In genomic region chr8:3515771-3516417, GRCm38 (mm10) we compare ENCODE assay signal across 8 mouse cellular contexts. TPM values are rescaled to one million over a fixed set of nuclear protein-coding genes. Genes with fewer than 3 reads are reported as not detected.
A peak's percentile ranks its signal among the peaks of the same experiment; 100 is the strongest.
DNase-seq lines count a peak whose midpoint lies in the region; ATAC-seq and TF ChIP-seq lines count a peak whose summit lies in the region.

No protein-coding gene starts in this region.

- peaks cover 0 to 3% of the 10 kb centered on the region in 2 experiments; a peak in 1 of 4 replicates for H3K4me1 ChIP-seq in MEL (ENCODE audit: control insufficient read depth in 1 of 2, insufficient read depth in 2 of 2, low read length in 2 of 2)
- peaks cover 18% of the 10 kb centered on the region for H3K4me1 ChIP-seq in kidney, embryonic 15.5 days
- H3K4me1 ChIP-seq in midbrain, embryonic 15.5 days, result peaks cover 16% of the 10 kb centered on the region

- TF ChIP-seq CTCF in MEL (IDR thresholded peaks at IDR 0.05 in 2 of 3, conservative IDR thresholded peaks at IDR 0.05 in 1 of 3; ENCODE audit: control insufficient read depth in 1 of 3, insufficient read depth in 1 of 3, low read depth in 2 of 3, low read length in 3 of 3, poor library complexity in 1 of 3, severe bottlenecking in 1 of 3), result no peak

- H3K9me3 ChIP-seq in MEL (replicated peaks; ENCODE audit: insufficient read depth, low read length), result no peaks in the 10 kb centered on the region
- no peaks in the 10 kb centered on the region for H3K9me3 ChIP-seq in kidney, embryonic 15.5 days (replicated peaks)
- H3K9me3 ChIP-seq in midbrain, embryonic 15.5 days, result no peaks in the 10 kb centered on the region

- peak overlapping the region; percentile 97 for H3K4me2 ChIP-seq in kidney, embryonic 15.5 days
- H3K4me2 ChIP-seq in midbrain, embryonic 15.5 days, result peak overlapping the region; percentile 92

- peak; percentile 34 for ATAC-seq in kidney, embryonic 15.5 days (replicated peaks; ENCODE audit: low FRiP score)
- ATAC-seq in midbrain, embryonic 15.5 days (replicated peaks), result peak; percentile 31

- peak overlapping the region; percentile 63 for H3K9ac ChIP-seq in MEL (ENCODE audit: control insufficient read depth, low read depth, low read length, poor library complexity, severe bottlenecking)
- H3K9ac ChIP-seq in kidney, embryonic 15.5 days, result peak overlapping the region; percentile 56
- peak overlapping the region; percentile 72 for H3K9ac ChIP-seq in midbrain, embryonic 15.5 days

- WGBS in kidney, embryonic 15.5 days, result 0% methylated on average over 25 of the region's 25 CpGs
- WGBS in midbrain, embryonic 15.5 days, result 2% methylated on average over 25 of the region's 25 CpGs

- peak; percentile 55 for DNase-seq in 3134 (ENCODE audit: extremely low read depth, insufficient read length, low spot score)
- DNase-seq in MEL (ENCODE audit: low read depth, low spot score), result peak; percentile 74
- DNase-seq in embryo, embryonic 10.5 days (ENCODE audit: low spot score), result peak; percentile 67
- peak; percentile 48 to 54 for DNase-seq in heart, adult 9 months (ENCODE audit: low spot score in 2 of 2)
- DNase-seq in liver, result peak; percentile 38
- DNase-seq in natural killer cell, adult 2 months (ENCODE audit: low spot score in 2 of 2), result no peak

- H3K27ac ChIP-seq in MEL (ENCODE audit: control insufficient read depth, low read depth, low read length), result peak overlapping the region; percentile 23
- peak overlapping the region; percentile 87 for H3K27ac ChIP-seq in kidney, embryonic 15.5 days
- H3K27ac ChIP-seq in midbrain, embryonic 15.5 days, result peak overlapping the region; percentile 82

- no peak for TF ChIP-seq RAD21 in MEL (IDR thresholded peaks at IDR 0.05; ENCODE audit: low read depth, low read length)

- peaks cover 0 to 4% of the 10 kb centered on the region in 2 experiments; a peak in 2 of 4 replicates for H3K36me3 ChIP-seq in MEL (ENCODE audit: control insufficient read depth in 1 of 2, insufficient read depth in 2 of 2, low read length in 2 of 2)
- H3K36me3 ChIP-seq in kidney, embryonic 15.5 days, result peaks cover 42% of the 10 kb centered on the region
- H3K36me3 ChIP-seq in midbrain, embryonic 15.5 days (replicated peaks), result peaks cover 4% of the 10 kb centered on the region; the same call in 1 of the 2 replicates

- H3K4me3 ChIP-seq in MEL (ENCODE audit: control insufficient read depth in 1 of 2, insufficient read depth in 1 of 2, low read depth in 2 of 2, low read length in 2 of 2), result peak overlapping the region; percentile 64 to 68
- peak overlapping the region; percentile 76 for H3K4me3 ChIP-seq in kidney, embryonic 15.5 days (replicated peaks)
- peak overlapping the region; percentile 68 for H3K4me3 ChIP-seq in midbrain, embryonic 15.5 days

- TF ChIP-seq EP300 in MEL (IDR thresholded peaks at IDR 0.05; ENCODE audit: low read depth in 1 of 2, low read length in 2 of 2), result no peak

- no peaks in the 10 kb centered on the region for H3K79me2 ChIP-seq in MEL (ENCODE audit: control insufficient read depth, insufficient read depth, low read length, poor library complexity)

- H3K27me3 ChIP-seq in MEL (ENCODE audit: control insufficient read depth in 1 of 2, insufficient read depth in 2 of 2, low read length in 2 of 2), result no peaks in the 10 kb centered on the region
- H3K27me3 ChIP-seq in kidney, embryonic 15.5 days, result no peaks in the 10 kb centered on the region
- H3K27me3 ChIP-seq in midbrain, embryonic 15.5 days (replicated peaks), result no peaks in the 10 kb centered on the region

- 0 out of 4 replicates have a peak, but pooled peaks of 1 of the 2 experiments have one; percentile 39 for TF ChIP-seq POLR2A in MEL (IDR thresholded peaks at IDR 0.05; ENCODE audit: control insufficient read depth in 1 of 2, insufficient read depth in 1 of 2, low read depth in 1 of 2, low read length in 2 of 2, poor library complexity in 1 of 2)

TF ChIP-seq in MEL, 35 proteins besides CTCF, POLR2A, EP300 and RAD21:
- 0 out of 2 replicates have a peak, but pooled peaks have one; percentile 57 for TF ChIP-seq ZMIZ1 (IDR thresholded peaks at IDR 0.05; ENCODE audit: low read depth, low read length)
- 0 out of 2 replicates have a peak, but pooled peaks have one; percentile 14 for TF ChIP-seq CHD1 (IDR thresholded peaks at IDR 0.05; ENCODE audit: low read depth, low read length)
- TF ChIP-seq NRF1 (IDR thresholded peaks at IDR 0.05; ENCODE audit: insufficient read depth, low read depth, low read length, poor library complexity, severe bottlenecking), result no peak
- no peak for TF ChIP-seq TBP (IDR thresholded peaks at IDR 0.05; ENCODE audit: low read depth, low read length)
- no peak for TF ChIP-seq GATA1 (IDR thresholded peaks at IDR 0.05; ENCODE audit: low read depth, low read length)
- no peak for TF ChIP-seq SIN3A (IDR thresholded peaks at IDR 0.05; ENCODE audit: low read length)
- no peak for TF ChIP-seq TCF12 (IDR thresholded peaks at IDR 0.05; ENCODE audit: low read depth, low read length)
- no peak for TF ChIP-seq MYB (IDR thresholded peaks at IDR 0.05; ENCODE audit: low read depth, low read length)
- TF ChIP-seq JUND (IDR thresholded peaks at IDR 0.05; ENCODE audit: low read depth, low read length), result no peak
- TF ChIP-seq MXI1 (IDR thresholded peaks at IDR 0.05; ENCODE audit: low read depth, low read length), result peak; percentile 11; the same call in 1 of the 2 replicates
- TF ChIP-seq MAFK (IDR thresholded peaks at IDR 0.05; ENCODE audit: borderline replicate concordance, low read depth, low read length), result no peak
- TF ChIP-seq MAX (IDR thresholded peaks at IDR 0.05; ENCODE audit: low read length), result 0 out of 2 replicates have a peak, but pooled peaks have one; percentile 32
- TF ChIP-seq NELFE (IDR thresholded peaks at IDR 0.05; ENCODE audit: low read depth, low read length), result no peak
TF ChIP-seq in MEL: peak in this region for 4.

RNA-seq across cellular contexts. Expression of gene Pnpla6, which starts 0.7 kb away (rescaled TPM):
- total RNA-seq in MEL (2012; rRNA removed), result 7.6 and 8.6 TPM in 2 replicates
- 10 to 100 TPM in 1 of 2 experiments, not detected in 1; 16.5 TPM for polyA plus RNA-seq in MEL (2012; ENCODE audit: insufficient read depth in 1 of 2, insufficient read length in 2 of 2, low read depth in 1 of 2, low replicate concordance in 2 of 2, missing spikeins in 1 of 2)
- polyA plus RNA-seq in kidney, embryonic 15.5 days (2015; fragmentation: Nextera tagmentation; extraction: Ambion mirVana), result 29.4 and 38.3 TPM in 2 replicates
- 42.5 and 45.5 TPM in 2 replicates for polyA plus RNA-seq in midbrain, embryonic 15.5 days (2015; fragmentation: Nextera tagmentation; extraction: Ambion mirVana)

RNA-seq across cellular contexts. Expression of gene Mcoln1, which starts 15.6 kb away (rescaled TPM):
- total RNA-seq in MEL (2012; rRNA removed), result 15.2 and 18.0 TPM in 2 replicates
- polyA plus RNA-seq in MEL (2012; ENCODE audit: insufficient read depth in 1 of 2, insufficient read length in 2 of 2, low read depth in 1 of 2, low replicate concordance in 2 of 2, missing spikeins in 1 of 2), result 10 to 100 TPM in 1 of 2 experiments, not detected in 1; 47.6 TPM
- polyA plus RNA-seq in kidney, embryonic 15.5 days (2015; fragmentation: Nextera tagmentation; extraction: Ambion mirVana), result 56.0 and 57.1 TPM in 2 replicates
- polyA plus RNA-seq in midbrain, embryonic 15.5 days (2015; fragmentation: Nextera tagmentation; extraction: Ambion mirVana), result 126 and 130 TPM in 2 replicates

RNA-seq across cellular contexts. Expression of gene Zfp358, which starts 23.0 kb away (rescaled TPM):
- 5.0 and 5.2 TPM in 2 replicates for total RNA-seq in MEL (2012; rRNA removed)
- 10 to 100 TPM in 1 of 2 experiments, not detected in 1; 12.0 TPM for polyA plus RNA-seq in MEL (2012; ENCODE audit: insufficient read depth in 1 of 2, insufficient read length in 2 of 2, low read depth in 1 of 2, low replicate concordance in 2 of 2, missing spikeins in 1 of 2)
- 47.3 and 50.0 TPM in 2 replicates for polyA plus RNA-seq in kidney, embryonic 15.5 days (2015; fragmentation: Nextera tagmentation; extraction: Ambion mirVana)
- 83.9 and 89.2 TPM in 2 replicates for polyA plus RNA-seq in midbrain, embryonic 15.5 days (2015; fragmentation: Nextera tagmentation; extraction: Ambion mirVana)

RNA-seq across cellular contexts. Expression of gene Tex45, which starts 45.2 kb away (rescaled TPM):
- 0.12 TPM in 1 of 2 replicates, not detected in the other for total RNA-seq in MEL (2012; rRNA removed)
- polyA plus RNA-seq in MEL (2012; ENCODE audit: insufficient read depth in 1 of 2, insufficient read length in 2 of 2, low read depth in 1 of 2, low replicate concordance in 2 of 2, missing spikeins in 1 of 2), result under 1 TPM in 1 of 2 experiments, not detected in 1; 0.06 TPM
- not detected in 2 replicates for polyA plus RNA-seq in kidney, embryonic 15.5 days (2015; fragmentation: Nextera tagmentation; extraction: Ambion mirVana)
- polyA plus RNA-seq in midbrain, embryonic 15.5 days (2015; fragmentation: Nextera tagmentation; extraction: Ambion mirVana), result 0.23 and 0.49 TPM in 2 replicates

RNA-seq across cellular contexts. Expression of gene Pex11g, which starts 48.4 kb away (rescaled TPM):
- 0.20 and 0.35 TPM in 2 replicates for total RNA-seq in MEL (2012; rRNA removed)
- polyA plus RNA-seq in MEL (2012; ENCODE audit: insufficient read depth in 1 of 2, insufficient read length in 2 of 2, low read depth in 1 of 2, low replicate concordance in 2 of 2, missing spikeins in 1 of 2), result 1 to 10 TPM in 1 of 2 experiments, not detected in 1; 1.4 TPM
- 6.2 and 7.5 TPM in 2 replicates for polyA plus RNA-seq in kidney, embryonic 15.5 days (2015; fragmentation: Nextera tagmentation; extraction: Ambion mirVana)
- polyA plus RNA-seq in midbrain, embryonic 15.5 days (2015; fragmentation: Nextera tagmentation; extraction: Ambion mirVana), result 4.9 and 5.4 TPM in 2 replicates

Comparison
In these comparisons a context has a peak if more than half of its experiments do, and no peak if none do; other contexts are left out.
1. DNase-seq: peak in 3134 (single experiment), MEL (single experiment), embryo, embryonic 10.5 days (single experiment), heart, adult 9 months (2 of 2) and liver (single experiment); none in natural killer cell, adult 2 months (0 of 2).
2. H3K27ac ChIP-seq: peak in every context shown above with its lines; median percentile 87 in kidney, embryonic 15.5 days; 82 in midbrain, embryonic 15.5 days; 23 in MEL.
3. Peak in every context shown above with its lines, with median percentiles within 50 percentile points of each other: H3K4me3 ChIP-seq and H3K9ac ChIP-seq.